Mouse (Mus musculus) urinary bladder, postnatal 10 days (tissue): ENCODE measurements around the gene Sec11a.
"Not testable (repeated sequence)": the region's sequence is repeated elsewhere in the genome, so short reads cannot be mapped to it uniquely, and the experiment has no call there.

ENCODE experiments used
- DNase-seq: peaks from one replicate; pipeline ENCODE4 v3.0.0; 2022; ENCODE audit warnings: low spot score

Sec11a gene

GRCm38 (mm10) chr7:80947445-80948350 is at the start of gene Sec11a:
Sec11a (minus strand) TSS chr7:80947780.
- DNase-seq, result peak; percentile 80

GRCm38 (mm10) chr7:80995266-80996146 is 47.9 kb upstream of the Sec11a start:
- no peak for DNase-seq

GRCm38 (mm10) chr7:80994663-80995005 is 47.1 kb upstream of the Sec11a start:
- no peak for DNase-seq

- DNase-seq, result no peak
Observed at GRCm38 (mm10) chr7:80993834-80994662, 46.5 kb upstream of the Sec11a start.

GRCm38 (mm10) chr7:80992980-80993833 is 45.6 kb upstream of the Sec11a start, which contains the start of gene Zfp592:
Zfp592 (plus strand) TSS chr7:80993681.
- peak; percentile 40 for DNase-seq

- DNase-seq, result no peak
Observed at GRCm38 (mm10) chr7:80992631-80992979, 45.0 kb upstream of the Sec11a start.

- no peak for DNase-seq
Observed at GRCm38 (mm10) chr7:80992063-80992462, 44.5 kb upstream of the Sec11a start.

- no peak for DNase-seq
Observed at GRCm38 (mm10) chr7:80991589-80991988, 44.0 kb upstream of the Sec11a start.

- no peak for DNase-seq
Observed at GRCm38 (mm10) chr7:80990276-80990675, 42.7 kb upstream of the Sec11a start.

GRCm38 (mm10) chr7:80987805-80988625 is 40.4 kb upstream of the Sec11a start:
- DNase-seq, result no peak

GRCm38 (mm10) chr7:80986458-80987187 is 39.0 kb upstream of the Sec11a start:
- DNase-seq, result no peak

- DNase-seq, result no peak
Observed at GRCm38 (mm10) chr7:80980566-80980965, 33.0 kb upstream of the Sec11a start.

- not testable (repeated sequence) for DNase-seq
Observed at GRCm38 (mm10) chr7:80973638-80974015, 26.0 kb upstream of the Sec11a start.

GRCm38 (mm10) chr7:80972920-80973637 is 25.5 kb upstream of the Sec11a start:
- DNase-seq, result not testable (repeated sequence)

GRCm38 (mm10) chr7:80972082-80972481 is 24.5 kb upstream of the Sec11a start:
- DNase-seq, result no peak

- DNase-seq, result no peak
Observed at GRCm38 (mm10) chr7:80971419-80971818, 23.8 kb upstream of the Sec11a start.

GRCm38 (mm10) chr7:80970913-80971312 is 23.3 kb upstream of the Sec11a start:
- no peak for DNase-seq

- DNase-seq, result no peak
Observed at GRCm38 (mm10) chr7:80962799-80963198, 15.2 kb upstream of the Sec11a start.

GRCm38 (mm10) chr7:80959003-80959402 is 11.4 kb upstream of the Sec11a start:
- no peak for DNase-seq
